Mouse (Mus musculus): ENCODE results near the gene Zbtb20. TPM values are rescaled to one million over a fixed set of nuclear protein-coding genes. Genes with fewer than 3 reads are reported as not detected.
"Not testable (repeated sequence)": the region's sequence is repeated elsewhere in the genome, so short reads cannot be mapped to it uniquely, and the experiment has no call there.

The Zbtb20 gene
- polyA plus RNA-seq, 1 experiment: 4.0 TPM

DNA sequence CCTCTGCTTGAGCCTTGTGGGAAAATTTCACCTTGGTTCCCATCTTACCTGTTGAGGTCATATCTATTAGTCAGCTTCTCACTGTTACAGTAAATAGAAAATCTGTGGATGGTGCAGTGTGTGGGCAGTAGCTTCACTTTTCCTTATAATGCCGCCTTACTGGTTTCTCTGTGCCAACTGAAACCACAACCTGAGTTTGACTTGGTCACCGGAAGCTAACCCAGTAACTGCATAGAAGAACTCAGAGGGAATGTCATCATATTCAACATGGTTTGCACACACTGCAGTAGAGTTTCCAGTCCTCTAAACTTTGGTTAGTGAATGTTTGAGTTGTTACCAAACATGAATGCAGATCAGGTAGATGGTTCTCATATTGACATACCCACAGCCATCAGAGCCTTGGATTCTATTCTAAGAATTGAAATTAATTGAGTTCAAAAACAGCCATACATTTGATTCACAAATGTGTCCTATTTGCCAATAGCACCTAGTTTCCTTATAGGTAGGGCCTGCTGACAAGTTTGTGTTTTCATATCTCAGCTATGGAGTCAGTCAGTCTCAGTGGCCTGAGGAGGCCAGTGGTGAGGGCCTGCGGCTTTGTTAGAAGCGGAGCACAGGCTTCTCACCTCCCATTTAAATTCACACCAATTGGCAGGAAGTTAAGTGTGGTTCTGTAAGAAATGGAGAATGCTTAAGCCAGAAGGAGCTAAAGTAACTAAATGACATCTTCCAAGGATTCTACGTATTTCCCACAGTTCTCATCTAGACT lies 44.5 kb downstream of the Zbtb20 start:
- Histone ChIP-seq H3K27me3 (ENCODE audit: control insufficient read depth, insufficient read depth, insufficient read length) (no peaks in the 10 kb centered on the region), H3K4me3 (ENCODE audit: insufficient read depth, poor library complexity, severe bottlenecking) (no peak overlapping the region), H3K79me2 (ENCODE audit: control insufficient read depth, insufficient read depth) (no peaks in the 10 kb centered on the region), H3ac (ENCODE audit: control insufficient read depth, insufficient read length, low read depth) (no peak overlapping the region), H3K36me3 (ENCODE audit: control insufficient read depth, insufficient read depth) (no peaks in the 10 kb centered on the region), H3K79me3 (ENCODE audit: low read depth) (no peaks in the 10 kb centered on the region)
- no peak for TF ChIP-seq MYOG (IDR thresholded peaks at IDR 0.05; ENCODE audit: control insufficient read depth, extremely low read depth, insufficient read length)
- no peak for TF ChIP-seq MAX (IDR thresholded peaks at IDR 0.05)
- no peak for TF ChIP-seq MYOD1 (IDR thresholded peaks at IDR 0.05; ENCODE audit: control insufficient read depth, insufficient read length, low read depth)
- no peak for TF ChIP-seq USF1 (IDR thresholded peaks at IDR 0.05; ENCODE audit: low read depth)
- no peak for TF ChIP-seq CTCF (IDR thresholded peaks at IDR 0.05; ENCODE audit: control insufficient read depth, insufficient read depth, insufficient read length)
- no peak for TF ChIP-seq CEBPB (IDR thresholded peaks at IDR 0.05; ENCODE audit: low read depth)
- TF ChIP-seq FOSL1 (IDR thresholded peaks at IDR 0.05; ENCODE audit: insufficient read depth, low read length, poor library complexity, severe bottlenecking): no peak

DNA sequence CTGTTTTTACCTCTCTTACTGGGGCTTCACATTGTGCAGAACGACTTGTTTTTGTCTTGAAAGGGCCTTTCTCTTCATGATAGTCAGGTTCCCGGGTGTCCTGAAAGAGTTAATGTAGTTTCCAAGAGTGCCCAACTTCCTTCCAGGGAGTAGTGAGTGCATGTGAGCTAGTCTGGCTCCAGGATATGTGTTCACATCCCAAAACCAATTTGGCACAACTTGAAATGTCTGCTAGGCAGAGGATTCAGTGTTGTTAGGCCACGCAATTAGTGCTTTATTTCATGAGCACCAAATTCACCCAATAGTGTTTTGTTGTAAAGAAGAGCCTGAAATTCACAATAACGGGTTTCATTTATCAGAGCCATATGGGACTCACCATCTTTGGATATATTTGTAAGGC lies 45.8 kb downstream of the Zbtb20 start:
- Histone ChIP-seq H3ac (ENCODE audit: control insufficient read depth, insufficient read length, low read depth) (no peak overlapping the region), H3K27me3 (ENCODE audit: control insufficient read depth, insufficient read depth, insufficient read length) (no peaks in the 10 kb centered on the region), H3K36me3 (ENCODE audit: control insufficient read depth, insufficient read depth) (no peaks in the 10 kb centered on the region), H3K79me2 (ENCODE audit: control insufficient read depth, insufficient read depth) (no peaks in the 10 kb centered on the region), H3K4me3 (ENCODE audit: insufficient read depth, poor library complexity, severe bottlenecking) (no peak overlapping the region), H3K79me3 (ENCODE audit: low read depth) (no peaks in the 10 kb centered on the region)
- TF ChIP-seq MYOD1 (IDR thresholded peaks at IDR 0.05; ENCODE audit: control insufficient read depth, insufficient read length, low read depth): no peak
- no peak for TF ChIP-seq USF1 (IDR thresholded peaks at IDR 0.05; ENCODE audit: low read depth)
- TF ChIP-seq MYOG (IDR thresholded peaks at IDR 0.05; ENCODE audit: control insufficient read depth, extremely low read depth, insufficient read length): no peak
- TF ChIP-seq MAX (IDR thresholded peaks at IDR 0.05): no peak
- TF ChIP-seq CTCF (IDR thresholded peaks at IDR 0.05; ENCODE audit: control insufficient read depth, insufficient read depth, insufficient read length): no peak
- no peak for TF ChIP-seq CEBPB (IDR thresholded peaks at IDR 0.05; ENCODE audit: low read depth)
- TF ChIP-seq FOSL1 (IDR thresholded peaks at IDR 0.05; ENCODE audit: insufficient read depth, low read length, poor library complexity, severe bottlenecking): no peak

DNA sequence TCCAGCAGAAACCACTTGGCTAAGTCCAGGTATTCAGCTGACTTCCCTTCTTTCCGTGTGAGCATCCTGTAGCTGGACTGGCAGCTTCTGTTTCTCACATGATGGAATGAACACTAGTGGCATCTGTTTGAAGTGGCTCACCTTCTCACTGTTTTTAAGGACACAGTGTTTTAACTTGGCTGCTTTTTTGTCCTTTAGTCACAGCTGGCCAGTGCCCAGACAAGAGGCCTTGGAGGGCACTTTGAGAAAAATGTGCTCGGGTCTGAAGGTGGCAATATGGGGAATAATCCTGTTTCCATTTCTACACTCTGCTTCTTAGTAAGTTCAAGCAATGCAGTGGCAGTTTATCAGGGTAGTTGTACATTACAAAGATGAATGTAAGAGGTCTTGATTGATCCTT lies 62.5 kb downstream of the Zbtb20 start:
- Histone ChIP-seq H3K27me3 (ENCODE audit: control insufficient read depth, insufficient read depth, insufficient read length) (no peaks in the 10 kb centered on the region), H3K36me3 (ENCODE audit: control insufficient read depth, insufficient read depth) (no peaks in the 10 kb centered on the region), H3ac (ENCODE audit: control insufficient read depth, insufficient read length, low read depth) (no peak overlapping the region), H3K79me3 (ENCODE audit: low read depth) (no peaks in the 10 kb centered on the region), H3K4me3 (ENCODE audit: insufficient read depth, poor library complexity, severe bottlenecking) (no peak overlapping the region), H3K79me2 (ENCODE audit: control insufficient read depth, insufficient read depth) (no peaks in the 10 kb centered on the region)
- no peak for TF ChIP-seq MAX (IDR thresholded peaks at IDR 0.05)
- TF ChIP-seq CTCF (IDR thresholded peaks at IDR 0.05; ENCODE audit: control insufficient read depth, insufficient read depth, insufficient read length): no peak
- no peak for TF ChIP-seq MYOG (IDR thresholded peaks at IDR 0.05; ENCODE audit: control insufficient read depth, extremely low read depth, insufficient read length)
- TF ChIP-seq USF1 (IDR thresholded peaks at IDR 0.05; ENCODE audit: low read depth): no peak
- no peak for TF ChIP-seq FOSL1 (IDR thresholded peaks at IDR 0.05; ENCODE audit: insufficient read depth, low read length, poor library complexity, severe bottlenecking)
- TF ChIP-seq CEBPB (IDR thresholded peaks at IDR 0.05; ENCODE audit: low read depth): no peak
- TF ChIP-seq MYOD1 (IDR thresholded peaks at IDR 0.05; ENCODE audit: control insufficient read depth, insufficient read length, low read depth): no peak

DNA sequence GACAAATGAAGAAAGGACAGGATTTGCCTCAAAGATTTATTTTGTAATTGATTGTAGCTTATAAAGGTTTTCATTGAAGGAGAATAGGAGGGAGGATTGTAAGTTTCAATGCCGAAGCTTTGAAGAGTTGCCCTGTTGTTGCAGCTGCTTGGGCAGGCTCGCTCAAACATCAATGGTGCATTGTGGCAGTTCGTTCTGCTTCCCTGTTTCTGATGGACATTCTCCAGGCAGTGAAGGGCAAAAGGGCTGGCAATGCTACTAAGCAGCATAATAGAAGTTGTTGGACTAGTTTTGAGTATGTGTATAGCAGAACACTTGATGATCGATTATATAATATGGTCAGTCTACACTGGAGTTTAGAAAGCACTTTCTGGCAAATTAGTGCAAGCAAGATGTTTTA lies 71.3 kb downstream of the Zbtb20 start:
- Histone ChIP-seq H3K79me3 (ENCODE audit: low read depth) (no peaks in the 10 kb centered on the region), H3K36me3 (ENCODE audit: control insufficient read depth, insufficient read depth) (no peaks in the 10 kb centered on the region)

DNA sequence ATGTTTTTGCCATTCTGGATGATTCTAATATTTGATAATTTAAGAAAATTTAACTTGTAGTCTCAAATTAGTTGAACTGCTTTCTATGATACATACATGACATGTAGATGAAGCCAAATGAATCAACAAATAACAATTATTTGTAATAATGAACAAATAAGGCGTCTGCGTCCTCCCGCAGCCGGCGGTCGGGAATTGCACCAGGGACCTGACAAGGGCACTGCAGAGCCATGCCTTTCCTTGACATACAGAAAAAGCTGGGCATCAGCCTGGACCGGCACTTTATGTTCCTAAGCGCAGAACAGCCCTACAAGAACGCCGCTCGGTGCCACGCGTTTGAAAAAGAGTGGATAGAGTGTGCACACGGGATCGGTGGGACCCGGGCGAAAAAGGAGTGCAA lies 79.7 kb downstream of the Zbtb20 start:
- H3K27me3 ChIP-seq (ENCODE audit: control insufficient read depth, insufficient read depth, insufficient read length); H3ac ChIP-seq (ENCODE audit: control insufficient read depth, insufficient read length, low read depth); H3K79me2 ChIP-seq (ENCODE audit: control insufficient read depth, insufficient read depth); H3K36me3 ChIP-seq (ENCODE audit: control insufficient read depth, insufficient read depth); H3K4me3 ChIP-seq (ENCODE audit: insufficient read depth, poor library complexity, severe bottlenecking); H3K79me3 ChIP-seq (ENCODE audit: low read depth): not testable (repeated sequence)

More for the DNA sequence above, 71.3 kb downstream of the Zbtb20 start:
- no peak overlapping the region for H3ac ChIP-seq (ENCODE audit: control insufficient read depth, insufficient read length, low read depth)
- H3K79me2 ChIP-seq (ENCODE audit: control insufficient read depth, insufficient read depth): no peaks in the 10 kb centered on the region
- TF ChIP-seq USF1 (IDR thresholded peaks at IDR 0.05; ENCODE audit: low read depth) (no peak), CEBPB (IDR thresholded peaks at IDR 0.05; ENCODE audit: low read depth) (no peak), FOSL1 (IDR thresholded peaks at IDR 0.05; ENCODE audit: insufficient read depth, low read length, poor library complexity, severe bottlenecking) (no peak), MYOD1 (IDR thresholded peaks at IDR 0.05; ENCODE audit: control insufficient read depth, insufficient read length, low read depth) (no peak), CTCF (IDR thresholded peaks at IDR 0.05; ENCODE audit: control insufficient read depth, insufficient read depth, insufficient read length) (no peak), MAX (IDR thresholded peaks at IDR 0.05) (no peak), MYOG (IDR thresholded peaks at IDR 0.05; ENCODE audit: control insufficient read depth, extremely low read depth, insufficient read length) (no peak)
- no peaks in the 10 kb centered on the region for H3K27me3 ChIP-seq (ENCODE audit: control insufficient read depth, insufficient read depth, insufficient read length)
- no peak overlapping the region for H3K4me3 ChIP-seq (ENCODE audit: insufficient read depth, poor library complexity, severe bottlenecking)

DNA sequence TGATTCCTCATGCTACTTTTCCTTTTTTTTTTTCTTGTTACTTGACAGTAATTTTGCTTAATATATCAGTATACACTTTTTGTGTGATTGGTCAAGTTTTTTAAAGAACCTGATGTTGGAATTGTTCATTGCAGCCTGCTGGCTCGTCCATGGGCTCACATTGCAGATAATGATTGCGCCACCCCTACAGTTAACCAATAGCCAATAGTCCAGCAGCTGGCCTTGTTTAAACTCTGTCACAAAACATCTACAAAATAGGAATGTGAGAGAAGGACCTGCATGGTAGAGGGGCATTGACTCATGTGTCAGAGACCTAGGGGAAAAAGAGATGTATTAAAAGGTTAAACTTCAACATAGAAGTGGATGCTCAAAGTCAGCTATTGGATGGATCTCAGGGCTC lies 97.2 kb downstream of the Zbtb20 start:
- Histone ChIP-seq H3K79me2 (ENCODE audit: control insufficient read depth, insufficient read depth) (no peaks in the 10 kb centered on the region), H3K27me3 (ENCODE audit: control insufficient read depth, insufficient read depth, insufficient read length) (no peaks in the 10 kb centered on the region), H3K36me3 (ENCODE audit: control insufficient read depth, insufficient read depth) (no peaks in the 10 kb centered on the region), H3K79me3 (ENCODE audit: low read depth) (no peaks in the 10 kb centered on the region), H3K4me3 (ENCODE audit: insufficient read depth, poor library complexity, severe bottlenecking) (no peak overlapping the region), H3ac (ENCODE audit: control insufficient read depth, insufficient read length, low read depth) (no peak overlapping the region)
- TF ChIP-seq CTCF (IDR thresholded peaks at IDR 0.05; ENCODE audit: control insufficient read depth, insufficient read depth, insufficient read length): no peak
- TF ChIP-seq MYOD1 (IDR thresholded peaks at IDR 0.05; ENCODE audit: control insufficient read depth, insufficient read length, low read depth): no peak
- TF ChIP-seq CEBPB (IDR thresholded peaks at IDR 0.05; ENCODE audit: low read depth): no peak
- TF ChIP-seq FOSL1 (IDR thresholded peaks at IDR 0.05; ENCODE audit: insufficient read depth, low read length, poor library complexity, severe bottlenecking): no peak
- no peak for TF ChIP-seq MYOG (IDR thresholded peaks at IDR 0.05; ENCODE audit: control insufficient read depth, extremely low read depth, insufficient read length)
- no peak for TF ChIP-seq USF1 (IDR thresholded peaks at IDR 0.05; ENCODE audit: low read depth)
- no peak for TF ChIP-seq MAX (IDR thresholded peaks at IDR 0.05)

Measured in C2C12 (cell line).